ENCODE assay signal across 28 mouse cellular contexts in genomic region chr15:81544916-81545315, GRCm38 (mm10).
"Had no signal": no experiment of that assay in that cellular context is flagged by ENCODE, and none has a peak within 500 bp of the region (broad histone marks: within the 10 kb centered on the region; RNA-seq: fewer than 3 reads in every experiment).

No protein-coding gene starts in this region.

- H3K4me3 ChIP-seq: heart, embryonic 12.5 days; heart, embryonic 13.5 days; heart, embryonic 15.5 days; hindbrain, embryonic 10.5 days; hindbrain, embryonic 12.5 days; hindbrain, embryonic 13.5 days; hindbrain, embryonic 15.5 days; intestine, embryonic 15.5 days; kidney, embryonic 15.5 days; layer of hippocampus, adult 2 months; left cerebral cortex, adult 2 months had no signal

- H3K27me3 ChIP-seq: heart, embryonic 12.5 days; heart, embryonic 13.5 days; heart, embryonic 15.5 days; hindbrain, embryonic 12.5 days; hindbrain, embryonic 13.5 days; hindbrain, embryonic 15.5 days; intestine, embryonic 15.5 days; kidney, embryonic 15.5 days had no signal

- H3K9me3 ChIP-seq: heart, embryonic 13.5 days; heart, embryonic 15.5 days; hindbrain, embryonic 10.5 days; hindbrain, embryonic 12.5 days; hindbrain, embryonic 13.5 days; hindbrain, embryonic 15.5 days; intestine, embryonic 15.5 days; kidney, embryonic 15.5 days had no signal

- H3K4me1 ChIP-seq: heart, embryonic 12.5 days; heart, embryonic 13.5 days; heart, embryonic 15.5 days; hindbrain, embryonic 10.5 days; hindbrain, embryonic 12.5 days; hindbrain, embryonic 13.5 days; hindbrain, embryonic 15.5 days; intestine, embryonic 15.5 days; kidney, embryonic 15.5 days had no signal

- DNase-seq: heart, postnatal 10 days; heart, postnatal 14 days; heart, postnatal 36 days; heart, postnatal 4 days; kidney, adult 18-20 months; kidney, adult 2 months; kidney, adult 8-10 months; kidney, adult 9 months; kidney, postnatal 10 days; kidney, postnatal 14 days; kidney, postnatal 36 days; kidney, postnatal 4 days; layer of hippocampus, adult 9-11 months; layer of hippocampus, postnatal 36 days had no signal

- H3K36me3 ChIP-seq: heart, embryonic 12.5 days; heart, embryonic 13.5 days; heart, embryonic 15.5 days; hindbrain, embryonic 10.5 days; hindbrain, embryonic 12.5 days; hindbrain, embryonic 13.5 days; hindbrain, embryonic 15.5 days; intestine, embryonic 15.5 days; kidney, embryonic 15.5 days had no signal

- H3K27ac ChIP-seq: heart, embryonic 13.5 days; heart, embryonic 15.5 days; hindbrain, embryonic 10.5 days; hindbrain, embryonic 12.5 days; hindbrain, embryonic 13.5 days; hindbrain, embryonic 14.5 days; hindbrain, embryonic 15.5 days; hindbrain, postnatal 0 days; intestine, embryonic 15.5 days; kidney, embryonic 15.5 days; kidney, postnatal 0 days; layer of hippocampus, adult 2 months; left cerebral cortex, adult 2 months had no signal
